26 mouse cellular contexts compared by ENCODE assay signal in the genomic region with DNA sequence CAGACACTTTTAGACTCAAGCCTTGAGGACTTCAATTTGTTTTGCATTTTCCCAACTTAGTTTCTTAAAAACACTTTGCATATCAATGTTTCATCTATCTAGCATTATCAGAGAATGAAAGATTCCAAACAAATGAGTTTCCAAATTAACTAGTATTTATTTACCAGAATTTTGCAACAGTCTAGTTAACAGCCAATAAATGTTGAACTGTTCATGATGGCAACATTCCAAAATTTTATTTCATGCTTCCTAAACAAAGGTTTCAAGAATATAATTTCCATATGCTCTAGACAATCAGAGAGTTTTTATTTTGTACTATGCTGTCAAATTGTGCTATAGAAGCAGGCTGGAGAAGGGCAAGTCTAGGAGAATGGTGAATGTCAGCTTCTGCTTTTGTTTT.
"Had no signal": no experiment of that assay in that cellular context is flagged by ENCODE, and none has a peak within 500 bp of the region (broad histone marks: within the 10 kb centered on the region; RNA-seq: fewer than 3 reads in every experiment).

No protein-coding gene starts in this region.

- H3K4me2 ChIP-seq: heart, embryonic 12.5 days; hindbrain, embryonic 12.5 days; hindbrain, embryonic 14.5 days; intestine, embryonic 15.5 days; limb, embryonic 12.5 days; limb, embryonic 15.5 days; liver, embryonic 12.5 days had no signal

- DNase-seq: gastrocnemius, adult 2 months; gastrocnemius, postnatal 10 days; gastrocnemius, postnatal 25 days; heart, adult 18-20 months; heart, postnatal 10 days; heart, postnatal 4 days; kidney, adult 18-20 months; kidney, adult 8-10 months; kidney, postnatal 10 days; kidney, postnatal 25 days; kidney, postnatal 4 days; left cerebral cortex, postnatal 4 days had no signal

- H3K9ac ChIP-seq: heart, embryonic 12.5 days; hindbrain, embryonic 12.5 days; hindbrain, embryonic 14.5 days; intestine, embryonic 15.5 days; limb, embryonic 12.5 days; limb, embryonic 15.5 days; liver, embryonic 12.5 days had no signal

- H3K4me1 ChIP-seq: heart, embryonic 10.5 days; heart, embryonic 12.5 days; hindbrain, embryonic 10.5 days; hindbrain, embryonic 12.5 days; intestine, embryonic 15.5 days; limb, embryonic 12.5 days; limb, embryonic 15.5 days; liver, embryonic 12.5 days had no signal

- ATAC-seq: hindbrain, embryonic 16.5 days; inflammation-experienced regulatory T-cells, adult 6 months; intestine, embryonic 15.5 days; intestine, postnatal 0 days; liver, embryonic 12.5 days had no signal

- H3K4me3 ChIP-seq: gastrocnemius, adult 2 months; heart, embryonic 10.5 days; heart, embryonic 12.5 days; hindbrain, embryonic 10.5 days; hindbrain, embryonic 12.5 days; intestine, embryonic 15.5 days; layer of hippocampus, adult 2 months; left cerebral cortex, adult 2 months; limb, embryonic 12.5 days; limb, embryonic 15.5 days; liver, embryonic 12.5 days had no signal

- H3K9me3 ChIP-seq: heart, embryonic 10.5 days; heart, embryonic 12.5 days; hindbrain, embryonic 10.5 days; hindbrain, embryonic 12.5 days; intestine, embryonic 15.5 days; limb, embryonic 12.5 days; limb, embryonic 15.5 days; liver, embryonic 12.5 days had no signal

- H3K36me3 ChIP-seq: hindbrain, embryonic 10.5 days; hindbrain, embryonic 12.5 days; intestine, embryonic 15.5 days; liver, embryonic 12.5 days had no signal

- H3K27me3 ChIP-seq: heart, embryonic 12.5 days; hindbrain, embryonic 12.5 days; intestine, embryonic 15.5 days; limb, embryonic 12.5 days; limb, embryonic 15.5 days; liver, embryonic 12.5 days had no signal

- H3K27ac ChIP-seq: gastrocnemius, adult 2 months; heart, embryonic 10.5 days; hindbrain, embryonic 10.5 days; hindbrain, embryonic 12.5 days; hindbrain, embryonic 14.5 days; intestine, embryonic 15.5 days; layer of hippocampus, adult 2 months; left cerebral cortex, adult 2 months; limb, embryonic 12.5 days; limb, embryonic 15.5 days; liver, embryonic 12.5 days had no signal
